Mouse (Mus musculus) liver, postnatal 0 days (tissue): ENCODE data around the gene Fam120b. TPM values are rescaled to one million over a fixed set of nuclear protein-coding genes. Genes with fewer than 3 reads are reported as not detected.

Experiments used
- ATAC-seq: fragments of 200-750 bp; cut with Nextera tagmentation; 2 replicates; pipeline ENCODE4 v1.8.0; 2017; ENCODE audit warnings: mild to moderate bottlenecking, moderate library complexity
- DNase-seq: peaks from one replicate; pipeline ENCODE4 v3.0.0-alpha.2; 2016
- H3K27ac ChIP-seq: fragments of 300-500 bp; sonication (generic); 2 replicates; pipeline ENCODE4 v1.5.1; 2014; ENCODE audit warnings: antibody characterized with exemption, moderate library complexity, mild to moderate bottlenecking, low read depth
- H3K27me3 ChIP-seq: fragments of 300-500 bp; sonication (generic); 2 replicates; pipeline ENCODE4 v1.6.1; 2014; ENCODE audit warnings: low read length, control low read depth, mixed read lengths; ENCODE audit not compliant: insufficient read depth
- H3K36me3 ChIP-seq: fragments of 300-500 bp; sonication (generic); replicated peaks from 2 replicates; pipeline ENCODE4 v1.6.1; 2014; ENCODE audit warnings: mild to moderate bottlenecking, control low read depth, low read length, moderate library complexity, mixed read lengths; ENCODE audit not compliant: insufficient read depth
- H3K4me1 ChIP-seq: fragments of 300-500 bp; sonication (generic); 2 replicates; pipeline ENCODE4 v1.6.1; 2014; ENCODE audit warnings: antibody characterized with exemption, mild to moderate bottlenecking, control low read depth; ENCODE audit not compliant: insufficient read depth
- H3K4me2 ChIP-seq: fragments of 300-500 bp; sonication (generic); 2 replicates; pipeline ENCODE4 v1.6.1; 2014; ENCODE audit warnings: low read depth, mild to moderate bottlenecking, low read length, moderate library complexity, mixed read lengths
- H3K4me3 ChIP-seq: fragments of 300-500 bp; sonication (generic); 2 replicates; pipeline ENCODE4 v1.5.1; 2014; ENCODE audit warnings: low read depth, low read length
- H3K9ac ChIP-seq: fragments of 300-500 bp; sonication (generic); replicated peaks from 2 replicates; pipeline ENCODE4 v1.6.1; 2014; ENCODE audit warnings: mild to moderate bottlenecking, moderate library complexity
- H3K9me3 ChIP-seq: fragments of 300-500 bp; sonication (generic); 2 replicates; pipeline ENCODE4 v1.6.1; 2016; ENCODE audit warnings: mild to moderate bottlenecking, control low read depth, low read length, mixed read lengths
- CTCF ChIP-seq: sonication (generic); IDR thresholded peaks from 2 replicates; pipeline ENCODE4 v1.5.1; 2016; ENCODE audit warnings: antibody characterized with exemption, low read depth
- EP300 ChIP-seq: IDR thresholded peaks from 2 replicates; pipeline ENCODE4 v1.6.1; 2016; ENCODE audit warnings: antibody characterized with exemption, low read depth, mild to moderate bottlenecking
- WGBS: fragments of 180-500 bp; shearing (Covaris S2); extraction: QIAGEN DNeasy Blood & Tissue Kit; methylation state at CpG from one replicate; pipeline ENCODE4 v1.1.7; 2014; ENCODE audit not compliant: insufficient replicate concordance; 5-methylcytosine and 5-hydroxymethylcytosine counted together
- polyA plus RNA-seq: library from polyadenylated mRNA; unstranded; fragments of >200 nt; fragmentation: Nextera tagmentation; extraction: Ambion mirVana; gene quantifications from 2 replicates; pipeline ENCODE4 v1.2.1, GENCODE M21; 2015

Gene Fam120b
- polyA plus RNA-seq, 1 experiment from 2014 or later = 5.2 TPM

DNA sequence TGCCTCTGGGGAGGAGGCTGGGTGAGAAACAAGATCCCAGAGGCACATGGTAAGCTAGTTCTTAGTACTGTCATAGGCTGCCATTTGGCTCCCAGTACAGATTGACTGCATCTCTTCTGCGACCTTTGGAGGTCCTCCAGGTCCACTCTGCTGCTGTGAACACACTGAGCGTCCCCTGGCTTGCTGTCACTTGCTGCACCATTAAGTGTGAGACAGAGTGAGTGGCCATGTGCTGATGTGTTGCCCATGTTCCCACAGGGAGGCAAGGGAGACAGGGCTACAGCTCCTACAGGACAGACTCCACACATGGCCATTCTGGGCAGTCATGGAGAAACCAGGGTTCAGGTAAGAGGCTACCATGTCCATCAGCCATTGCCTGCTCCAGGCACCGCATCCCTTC is 29.9 kb downstream of the Fam120b start:
- Histone ChIP-seq H3K27me3 (no peaks in the 10 kb centered on the region), H3K27ac (no peak overlapping the region), H3K4me3 (no peak overlapping the region), H3K9me3 (0 out of 2 replicates have a peak, but pooled peaks cover 3% of the 10 kb centered on the region), H3K4me2 (no peak overlapping the region), H3K4me1 (peaks cover 7% of the 10 kb centered on the region), H3K36me3 (peaks cover 49% of the 10 kb centered on the region), H3K9ac (no peak overlapping the region)
- no peak for DNase-seq
- 77% methylated on average over 3 of the region's 3 CpGs for WGBS
- TF ChIP-seq EP300 (no peak), CTCF (no peak)
- ATAC-seq = no peak

DNA sequence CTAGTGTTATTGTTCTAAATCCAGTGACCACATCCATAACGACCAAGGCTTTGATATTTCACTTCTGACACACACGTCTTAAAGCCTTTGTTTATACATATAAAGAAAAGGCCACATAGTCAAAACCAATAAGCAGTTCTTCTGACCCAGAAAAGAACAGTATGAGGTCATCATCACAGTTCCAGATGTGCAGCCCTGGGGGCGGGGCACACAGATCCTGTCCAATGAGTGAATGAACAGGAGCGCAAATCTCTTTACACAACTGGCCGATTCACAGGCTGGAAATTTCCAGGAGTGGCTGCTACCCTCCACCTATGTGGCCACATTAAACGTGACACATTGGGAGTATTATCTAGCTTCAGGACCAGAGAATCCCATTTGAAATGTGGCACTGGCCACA is 33.4 kb downstream of the Fam120b start:
- Histone ChIP-seq H3K4me3 (no peak overlapping the region), H3K9me3 (no peaks in the 10 kb centered on the region), H3K9ac (no peak overlapping the region), H3K4me1 (peaks cover 12% of the 10 kb centered on the region), H3K27me3 (no peaks in the 10 kb centered on the region), H3K4me2 (no peak overlapping the region), H3K27ac (peak overlapping the region; percentile 58), H3K36me3 (peaks cover 23% of the 10 kb centered on the region)
- DNase-seq (no peak), ATAC-seq (peak; percentile 25)
- 80% methylated on average over 6 of the region's 6 CpGs for WGBS
- TF ChIP-seq CTCF (no peak), EP300 (no peak)

DNA sequence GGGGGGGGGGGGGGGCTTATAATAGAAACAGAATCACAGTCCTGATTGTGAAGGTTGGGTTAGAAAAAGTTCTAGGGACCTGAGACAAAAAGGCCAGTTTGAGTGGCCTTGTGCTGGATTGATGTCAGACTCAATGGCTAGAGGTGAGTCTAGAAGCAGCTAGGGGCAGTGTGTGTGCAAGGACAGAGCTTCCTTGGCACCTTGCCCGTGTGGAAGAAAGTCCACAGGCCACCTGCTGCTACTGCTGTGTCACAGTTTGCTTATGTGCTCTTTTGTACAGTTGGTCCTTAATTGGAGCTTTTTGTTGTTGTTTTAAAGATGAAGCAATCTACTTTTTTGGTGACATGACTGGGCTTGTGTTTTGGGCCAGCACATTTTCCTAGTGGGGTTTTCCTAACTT is 33.9 kb downstream of the Fam120b start:
- Histone ChIP-seq H3K9ac (no peak overlapping the region), H3K9me3 (no peaks in the 10 kb centered on the region), H3K27me3 (no peaks in the 10 kb centered on the region), H3K4me2 (no peak overlapping the region), H3K27ac (peak overlapping the region; percentile 58), H3K4me1 (peaks cover 12% of the 10 kb centered on the region), H3K4me3 (no peak overlapping the region), H3K36me3 (peaks cover 23% of the 10 kb centered on the region)
- TF ChIP-seq CTCF (peak; percentile 36), EP300 (peak; percentile 38; the same call in 1 of the 2 replicates)
- DNase-seq = peak; percentile 80
- 45% methylated on average over 1 of the region's 1 CpGs for WGBS
- ATAC-seq = peak; percentile 92

DNA sequence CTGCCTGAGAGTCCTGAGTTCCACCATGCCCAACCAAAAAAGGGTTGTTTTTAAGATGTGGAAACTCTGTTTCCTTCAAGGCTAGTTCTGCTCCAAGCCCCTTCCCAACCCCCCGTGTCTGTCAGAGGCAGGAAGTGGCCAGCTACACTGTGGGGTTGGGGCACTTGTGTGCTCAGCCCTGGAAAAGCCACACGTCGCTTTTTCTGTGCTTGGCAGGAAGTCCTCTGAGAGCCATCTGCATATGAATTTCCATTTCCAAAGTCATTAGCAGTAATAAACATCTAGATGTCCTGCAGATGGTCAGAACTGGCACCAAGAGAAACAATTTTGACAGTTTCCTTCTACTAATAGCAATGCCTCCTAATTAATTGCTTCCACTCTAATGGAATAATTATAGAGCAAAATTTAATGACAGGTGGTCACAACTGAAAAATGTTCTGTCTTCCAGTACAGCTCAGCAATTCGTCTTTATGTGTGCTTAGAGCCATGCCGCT is 35.1 kb downstream of the Fam120b start:
- Histone ChIP-seq H3K27ac (peak overlapping the region; percentile 91), H3K9me3 (no peaks in the 10 kb centered on the region), H3K27me3 (no peaks in the 10 kb centered on the region), H3K36me3 (peaks cover 15% of the 10 kb centered on the region), H3K4me1 (peaks cover 12% of the 10 kb centered on the region), H3K4me2 (no peak overlapping the region), H3K4me3 (no peak overlapping the region), H3K9ac (no peak overlapping the region)
- ATAC-seq (no peak), DNase-seq (no peak)
- WGBS = 36% methylated on average over 5 of the region's 5 CpGs
- TF ChIP-seq CTCF (no peak), EP300 (no peak)

DNA sequence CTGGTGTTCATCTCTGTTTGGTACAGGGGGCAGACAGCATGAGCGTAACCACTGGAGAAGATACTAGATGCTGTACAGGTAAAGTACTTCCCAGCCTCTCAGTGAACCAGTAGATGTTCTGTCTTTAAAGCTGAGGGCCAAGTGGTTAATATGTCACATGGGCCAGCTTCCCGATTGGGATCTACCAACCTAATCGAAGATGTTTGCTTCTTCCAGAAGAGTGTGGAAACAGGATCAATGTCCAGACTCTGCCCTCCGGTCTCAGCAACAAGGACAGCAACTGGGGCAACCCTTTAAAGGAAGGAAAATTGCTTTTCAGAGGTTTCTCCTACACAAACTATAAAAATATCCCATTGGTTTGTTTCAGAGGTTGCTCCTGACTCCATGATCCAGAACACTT is 35.5 kb downstream of the Fam120b start:
- Histone ChIP-seq H3K4me2 (no peak overlapping the region), H3K36me3 (peaks cover 15% of the 10 kb centered on the region), H3K4me1 (peaks cover 12% of the 10 kb centered on the region), H3K27me3 (no peaks in the 10 kb centered on the region), H3K9me3 (no peaks in the 10 kb centered on the region), H3K9ac (no peak overlapping the region), H3K27ac (peak overlapping the region; percentile 91), H3K4me3 (no peak overlapping the region)
- TF ChIP-seq CTCF (no peak), EP300 (no peak)
- 75% methylated on average over 4 of the region's 4 CpGs for WGBS
- no peak for ATAC-seq
- DNase-seq = no peak

DNA sequence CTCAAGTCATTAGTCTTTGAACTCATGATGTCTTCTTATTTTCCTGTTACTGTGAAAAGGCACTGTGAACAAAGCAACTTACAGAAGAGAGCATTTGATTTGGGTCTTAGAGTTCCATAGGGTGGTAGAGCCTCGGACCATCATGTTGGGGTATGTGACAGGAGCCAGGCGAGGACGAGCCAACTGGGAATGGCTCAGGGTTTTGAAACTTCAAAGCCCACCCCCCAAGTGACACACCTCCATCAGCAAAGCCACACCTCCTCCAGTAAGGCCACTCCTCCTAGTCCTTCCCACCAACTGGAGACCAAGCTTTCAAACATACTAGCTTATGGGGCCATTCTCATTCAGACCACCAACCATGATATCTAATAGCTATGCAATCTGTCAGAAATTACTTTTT is 36.0 kb downstream of the Fam120b start:
- ATAC-seq (no peak), DNase-seq (no peak)
- Histone ChIP-seq H3K4me1 (peaks cover 12% of the 10 kb centered on the region), H3K27ac (no peak overlapping the region), H3K27me3 (no peaks in the 10 kb centered on the region), H3K36me3 (peaks cover 15% of the 10 kb centered on the region), H3K9ac (no peak overlapping the region), H3K4me3 (no peak overlapping the region), H3K4me2 (no peak overlapping the region), H3K9me3 (no peaks in the 10 kb centered on the region)
- TF ChIP-seq EP300 (no peak), CTCF (no peak)
- WGBS = 70% methylated on average over 3 of the region's 3 CpGs

DNA sequence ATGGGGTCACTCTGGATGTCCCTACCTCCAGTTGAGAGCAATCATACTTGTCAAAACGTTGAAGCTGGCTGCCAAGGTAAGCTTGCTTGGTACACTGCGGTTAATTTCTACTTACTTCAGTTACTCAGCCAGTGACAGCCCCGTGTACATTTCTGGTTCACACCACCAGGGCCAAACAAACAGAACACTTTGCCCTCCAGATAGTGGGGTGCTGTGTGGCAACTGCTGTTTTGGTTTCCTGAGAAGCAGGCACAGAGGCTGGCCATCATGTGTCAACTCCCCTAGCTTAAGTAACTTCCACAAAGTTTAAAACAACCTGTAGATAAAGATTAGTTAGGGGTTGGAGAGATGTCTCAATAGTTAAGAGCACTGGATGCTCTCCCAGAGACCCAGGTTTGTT is 38.7 kb downstream of the Fam120b start:
- DNase-seq (peak; percentile 50), ATAC-seq (peak; percentile 85)
- H3K4me2 ChIP-seq = no peak overlapping the region
- H3K4me3 ChIP-seq = no peak overlapping the region
- H3K36me3 ChIP-seq = no peaks in the 10 kb centered on the region
- H3K27ac ChIP-seq = peak overlapping the region; percentile 64
- WGBS = 29% methylated on average over 3 of the region's 3 CpGs
- peaks cover 12% of the 10 kb centered on the region for H3K4me1 ChIP-seq
- H3K9me3 ChIP-seq = no peaks in the 10 kb centered on the region
- H3K27me3 ChIP-seq = no peaks in the 10 kb centered on the region
- peak; percentile 28; the same call in 1 of the 2 replicates for TF ChIP-seq CTCF
- no peak for TF ChIP-seq EP300
- H3K9ac ChIP-seq = no peak overlapping the region
